Mouse (Mus musculus): ENCODE data around the gene Carmil2. TPM values are rescaled to one million over a fixed set of nuclear protein-coding genes. Genes with fewer than 3 reads are reported as not detected.

Carmil2 gene
- total and polyA plus RNA-seq, 3 experiments: 9.5 to 62.7 TPM; not detected in 1

DNA sequence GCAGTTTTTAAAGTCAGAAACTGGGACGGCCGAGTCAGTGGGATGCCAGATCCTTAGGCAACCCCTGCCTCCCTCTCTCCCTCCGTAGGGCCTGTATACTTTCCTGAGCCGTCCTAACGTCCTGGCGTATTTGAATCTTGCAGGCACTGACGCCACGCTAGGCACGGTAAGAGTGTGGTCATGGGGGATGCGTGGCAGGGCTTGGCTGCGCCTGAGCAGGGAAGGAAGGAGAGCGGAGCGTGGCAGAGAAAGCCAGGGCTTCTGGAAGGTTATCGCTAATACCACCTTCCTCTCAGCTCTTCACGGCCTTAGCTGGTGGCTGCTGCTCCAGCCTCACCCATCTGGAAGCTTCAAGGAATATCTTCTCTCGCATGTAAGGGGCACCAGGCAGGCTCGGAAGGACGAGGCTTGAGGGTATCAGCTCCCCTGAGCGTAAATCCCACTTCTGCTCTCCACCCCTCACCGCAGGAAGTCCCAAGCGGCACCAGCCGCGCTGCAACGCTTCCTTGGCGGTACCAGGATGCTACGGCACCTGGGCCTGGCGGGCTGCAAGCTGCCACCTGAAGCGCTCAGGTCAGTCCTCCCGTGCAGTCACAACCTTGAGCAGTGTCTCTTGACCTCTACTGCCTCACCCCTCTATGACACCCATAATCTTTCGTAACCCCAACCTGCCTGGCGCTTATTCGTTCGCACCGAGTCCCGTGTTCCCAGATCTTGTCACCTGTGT lies 3.3 kb downstream of the Carmil2 start:
- DNase-seq (ENCODE audit: low read depth, low spot score): no peak
- no peaks in the 10 kb centered on the region; a peak in 1 of 4 replicates for H3K36me3 ChIP-seq (ENCODE audit: control insufficient read depth in 1 of 2, insufficient read depth in 2 of 2, low read length in 2 of 2)

GRCm38 (mm10) chr8:105689983-105690360 lies 3.9 kb downstream of the Carmil2 start:
- TF ChIP-seq RCOR1 (IDR thresholded peaks at IDR 0.05; ENCODE audit: low read depth, low read length) (no peak), ETS1 (IDR thresholded peaks at IDR 0.05; ENCODE audit: low read depth, low read length) (no peak), USF1 (IDR thresholded peaks at IDR 0.05; ENCODE audit: low read depth, low read length) (no peak), POLR2AphosphoS5 (IDR thresholded peaks at IDR 0.05; ENCODE audit: borderline replicate concordance, low read depth, low read length) (no peak), CTCF (IDR thresholded peaks at IDR 0.05 in 2 of 3, conservative IDR thresholded peaks at IDR 0.05 in 1 of 3; ENCODE audit: control insufficient read depth in 1 of 3, insufficient read depth in 1 of 3, low read depth in 2 of 3, low read length in 3 of 3, poor library complexity in 1 of 3, severe bottlenecking in 1 of 3) (no peak), POLR2A (IDR thresholded peaks at IDR 0.05; ENCODE audit: control insufficient read depth in 1 of 2, insufficient read depth in 1 of 2, low read depth in 1 of 2, low read length in 2 of 2, poor library complexity in 1 of 2) (no peak), BHLHE40 (IDR thresholded peaks at IDR 0.05; ENCODE audit: borderline replicate concordance, low read depth, low read length) (no peak), MYC (IDR thresholded peaks at IDR 0.05; ENCODE audit: low read depth, low read length) (no peak), GATA1 (IDR thresholded peaks at IDR 0.05; ENCODE audit: low read depth, low read length) (no peak), ELF1 (IDR thresholded peaks at IDR 0.05; ENCODE audit: low read depth, low read length) (no peak)
- DNase-seq (ENCODE audit: low read depth, low spot score): no peak
- H3K4me1 ChIP-seq (ENCODE audit: control insufficient read depth in 1 of 2, insufficient read depth in 2 of 2, low read length in 2 of 2): no peaks in the 10 kb centered on the region
- H3K27me3 ChIP-seq (ENCODE audit: control insufficient read depth in 1 of 2, insufficient read depth in 2 of 2, low read length in 2 of 2): no peaks in the 10 kb centered on the region
- no peaks in the 10 kb centered on the region; a peak in 1 of 4 replicates for H3K36me3 ChIP-seq (ENCODE audit: control insufficient read depth in 1 of 2, insufficient read depth in 2 of 2, low read length in 2 of 2)
- H3K27ac ChIP-seq (ENCODE audit: control insufficient read depth, low read depth, low read length): no peak overlapping the region
- H3K4me3 ChIP-seq (ENCODE audit: control insufficient read depth in 1 of 2, insufficient read depth in 1 of 2, low read depth in 2 of 2, low read length in 2 of 2): no peak overlapping the region
- H3K9me3 ChIP-seq (replicated peaks; ENCODE audit: insufficient read depth, low read length): no peaks in the 10 kb centered on the region
- H3K9ac ChIP-seq (ENCODE audit: control insufficient read depth, low read depth, low read length, poor library complexity, severe bottlenecking): no peak overlapping the region
- no peaks in the 10 kb centered on the region for H3K79me2 ChIP-seq (ENCODE audit: control insufficient read depth, insufficient read depth, low read length, poor library complexity)

More for the DNA sequence above, 3.3 kb downstream of the Carmil2 start:
- no peak for TF ChIP-seq CTCF (IDR thresholded peaks at IDR 0.05 in 2 of 3, conservative IDR thresholded peaks at IDR 0.05 in 1 of 3; ENCODE audit: control insufficient read depth in 1 of 3, insufficient read depth in 1 of 3, low read depth in 2 of 3, low read length in 3 of 3, poor library complexity in 1 of 3, severe bottlenecking in 1 of 3)
- TF ChIP-seq SIN3A (IDR thresholded peaks at IDR 0.05; ENCODE audit: low read length): no peak
- TF ChIP-seq RAD21 (IDR thresholded peaks at IDR 0.05; ENCODE audit: low read depth, low read length): no peak
- TF ChIP-seq USF1 (IDR thresholded peaks at IDR 0.05; ENCODE audit: low read depth, low read length): no peak
- H3K27ac ChIP-seq (ENCODE audit: control insufficient read depth, low read depth, low read length): no peak overlapping the region
- H3K9ac ChIP-seq (ENCODE audit: control insufficient read depth, low read depth, low read length, poor library complexity, severe bottlenecking): no peak overlapping the region
- H3K4me3 ChIP-seq (ENCODE audit: control insufficient read depth in 1 of 2, insufficient read depth in 1 of 2, low read depth in 2 of 2, low read length in 2 of 2): no peak overlapping the region
- H3K4me1 ChIP-seq (ENCODE audit: control insufficient read depth in 1 of 2, insufficient read depth in 2 of 2, low read length in 2 of 2): no peaks in the 10 kb centered on the region
- H3K79me2 ChIP-seq (ENCODE audit: control insufficient read depth, insufficient read depth, low read length, poor library complexity): no peaks in the 10 kb centered on the region
- no peaks in the 10 kb centered on the region for H3K27me3 ChIP-seq (ENCODE audit: control insufficient read depth in 1 of 2, insufficient read depth in 2 of 2, low read length in 2 of 2)
- H3K9me3 ChIP-seq (replicated peaks; ENCODE audit: insufficient read depth, low read length): no peaks in the 10 kb centered on the region

DNA sequence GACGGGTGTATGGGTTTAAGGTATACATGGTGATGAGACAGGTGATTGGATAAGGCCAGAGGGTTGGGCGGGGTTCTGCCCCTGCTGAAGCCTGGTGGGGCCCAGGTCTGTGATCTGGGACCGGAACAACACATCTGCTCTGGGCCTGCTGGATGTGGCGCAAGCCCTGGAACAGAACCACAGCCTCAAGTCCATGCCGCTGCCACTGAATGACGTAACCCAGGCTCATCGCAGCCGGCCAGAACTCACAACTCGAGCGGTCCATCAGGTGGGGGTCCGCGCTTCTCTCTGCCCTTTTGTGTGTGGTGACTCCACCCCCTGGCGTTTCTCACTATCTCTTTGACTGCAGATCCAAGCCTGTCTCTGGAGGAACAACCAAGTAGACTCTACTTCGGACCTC lies 4.9 kb downstream of the Carmil2 start:
- H3K27me3 ChIP-seq (ENCODE audit: control insufficient read depth in 1 of 2, insufficient read depth in 2 of 2, low read length in 2 of 2): no peaks in the 10 kb centered on the region
- H3K79me2 ChIP-seq (ENCODE audit: control insufficient read depth, insufficient read depth, low read length, poor library complexity): no peaks in the 10 kb centered on the region
- DNase-seq (ENCODE audit: low read depth, low spot score): no peak
- H3K9me3 ChIP-seq (replicated peaks; ENCODE audit: insufficient read depth, low read length): no peaks in the 10 kb centered on the region
- H3K4me1 ChIP-seq (ENCODE audit: control insufficient read depth in 1 of 2, insufficient read depth in 2 of 2, low read length in 2 of 2): no peaks in the 10 kb centered on the region
- H3K27ac ChIP-seq (ENCODE audit: control insufficient read depth, low read depth, low read length): no peak overlapping the region
- no peak overlapping the region for H3K4me3 ChIP-seq (ENCODE audit: control insufficient read depth in 1 of 2, insufficient read depth in 1 of 2, low read depth in 2 of 2, low read length in 2 of 2)
- no peak for TF ChIP-seq ELF1 (IDR thresholded peaks at IDR 0.05; ENCODE audit: low read depth, low read length)
- no peak for TF ChIP-seq MYB (IDR thresholded peaks at IDR 0.05; ENCODE audit: low read depth, low read length)
- no peak for TF ChIP-seq POLR2A (IDR thresholded peaks at IDR 0.05; ENCODE audit: control insufficient read depth in 1 of 2, insufficient read depth in 1 of 2, low read depth in 1 of 2, low read length in 2 of 2, poor library complexity in 1 of 2)
- TF ChIP-seq MXI1 (IDR thresholded peaks at IDR 0.05; ENCODE audit: low read depth, low read length): no peak
- TF ChIP-seq CHD2 (IDR thresholded peaks at IDR 0.05; ENCODE audit: low read length): no peak
- TF ChIP-seq POLR2AphosphoS2 (IDR thresholded peaks at IDR 0.05; ENCODE audit: low read length): no peak
- TF ChIP-seq MEF2A (IDR thresholded peaks at IDR 0.05; ENCODE audit: extremely low read depth, insufficient replicate concordance, low read depth, low read length, poor library complexity, severe bottlenecking): no peak
- TF ChIP-seq TBP (IDR thresholded peaks at IDR 0.05; ENCODE audit: low read depth, low read length): no peak
- H3K36me3 ChIP-seq (ENCODE audit: control insufficient read depth in 1 of 2, insufficient read depth in 2 of 2, low read length in 2 of 2): no peaks in the 10 kb centered on the region; a peak in 1 of 4 replicates
- no peak overlapping the region for H3K9ac ChIP-seq (ENCODE audit: control insufficient read depth, low read depth, low read length, poor library complexity, severe bottlenecking)

All from MEL (cell line).